Mouse (Mus musculus) kidney, adult 2 months (tissue): ENCODE measurements around the gene Arpc2.

Source experiments
- CTCF ChIP-seq: fragments of 200-500 bp; conservative IDR thresholded peaks from 2 replicates; pipeline ENCODE4 v1.5.1; 2011; ENCODE audit warnings: low read depth, mild to moderate bottlenecking, control low read depth, low read length, moderate library complexity, mixed read lengths; ENCODE audit not compliant: insufficient read depth, insufficient read length
- POLR2A ChIP-seq: fragments of 200-500 bp; IDR thresholded peaks from one replicate; pipeline ENCODE4 v1.6.1; 2011; ENCODE audit warnings: low read depth, low read length, control low read depth

DNA sequence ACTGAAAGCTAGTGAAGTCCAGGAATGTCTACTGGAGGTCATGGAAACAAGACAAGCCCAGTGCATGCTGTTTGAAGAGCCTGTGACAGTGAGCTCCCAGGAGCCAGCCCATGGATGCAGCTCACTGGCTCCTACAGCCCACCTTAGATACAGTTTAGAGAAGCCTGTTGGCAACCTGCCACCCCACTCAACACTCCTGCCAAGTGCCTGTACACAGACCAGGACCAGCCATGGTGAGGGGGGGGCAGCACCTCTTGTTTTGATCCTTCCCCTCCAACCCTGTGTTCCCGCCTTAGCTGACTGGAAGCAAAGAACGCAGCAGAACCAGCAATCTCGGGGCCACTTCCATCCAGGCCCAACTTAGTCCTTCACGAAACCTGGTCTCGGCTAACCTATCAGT lies 54.3 kb downstream of the Arpc2 start:
- no peak for TF ChIP-seq POLR2A
- no peak for TF ChIP-seq CTCF
